Mouse (Mus musculus): ENCODE measurements around the gene Olfr750.

The Olfr750 gene

GRCm38 (mm10) chr14:51088166-51088969, 14.1 kb upstream of the Olfr750 start:
- DNase-seq (ENCODE audit: low spot score), result peak; percentile 77

DNA sequence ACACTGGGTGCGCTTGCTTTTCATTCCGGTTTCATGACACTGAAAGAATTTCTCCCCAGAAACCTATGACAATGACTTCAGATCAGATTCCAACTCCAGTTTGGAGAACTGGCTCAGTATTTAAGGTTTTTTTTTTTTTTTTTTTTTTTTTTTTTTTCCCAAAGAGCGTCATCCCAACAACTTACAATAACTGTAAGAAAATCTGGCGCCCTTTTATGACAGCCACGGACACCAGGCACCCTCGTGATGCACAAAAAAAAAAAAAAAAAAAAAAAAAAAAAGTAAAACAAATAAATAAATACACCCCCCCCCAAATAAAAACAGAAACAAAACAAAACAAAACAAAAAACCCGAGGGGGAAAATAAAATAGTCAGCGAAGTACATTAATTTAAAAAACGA, 13.5 kb upstream of the Olfr750 start:
- peak; percentile 38 for DNase-seq (ENCODE audit: low spot score)

DNA sequence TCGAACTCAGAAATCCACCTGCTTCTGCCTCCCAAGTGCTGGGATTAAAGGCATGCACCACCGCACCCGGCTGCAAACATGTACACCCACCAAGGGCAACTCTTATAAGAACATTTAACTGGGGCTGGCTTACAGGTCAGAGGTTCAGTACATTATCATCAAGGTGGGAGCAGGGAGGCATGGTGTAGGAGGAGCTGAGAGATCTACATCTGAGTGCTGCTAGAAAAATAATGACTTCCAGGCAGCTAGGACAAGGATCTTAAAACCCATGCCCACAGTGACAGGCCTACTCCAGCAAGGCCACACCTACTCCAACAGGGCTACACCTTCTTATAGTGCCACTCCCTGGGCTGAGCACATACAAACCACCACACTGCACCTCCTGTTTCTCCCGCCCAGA, 11.7 kb upstream of the Olfr750 start:
- no peak for DNase-seq (ENCODE audit: low spot score)

DNA sequence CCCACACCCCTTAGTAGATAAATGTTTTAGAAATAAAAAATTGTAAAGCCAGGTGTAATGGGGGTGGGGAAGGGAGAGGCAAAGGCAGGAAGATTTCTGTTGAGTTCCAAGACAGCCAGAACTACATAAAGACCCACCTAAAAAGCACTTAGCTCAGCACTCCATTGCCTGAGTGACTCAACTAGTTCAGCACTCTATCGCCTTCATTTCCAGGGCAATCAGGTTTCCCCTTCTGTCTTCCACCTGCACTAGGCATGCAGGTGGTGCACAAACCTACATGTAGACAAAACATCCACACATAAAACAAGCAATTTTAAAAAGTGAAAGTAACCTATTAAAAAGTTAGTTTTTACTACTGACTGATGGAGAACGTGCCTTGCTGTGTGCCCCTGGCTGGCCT, 10.9 kb upstream of the Olfr750 start:
- no peak for DNase-seq (ENCODE audit: low spot score)

DNA sequence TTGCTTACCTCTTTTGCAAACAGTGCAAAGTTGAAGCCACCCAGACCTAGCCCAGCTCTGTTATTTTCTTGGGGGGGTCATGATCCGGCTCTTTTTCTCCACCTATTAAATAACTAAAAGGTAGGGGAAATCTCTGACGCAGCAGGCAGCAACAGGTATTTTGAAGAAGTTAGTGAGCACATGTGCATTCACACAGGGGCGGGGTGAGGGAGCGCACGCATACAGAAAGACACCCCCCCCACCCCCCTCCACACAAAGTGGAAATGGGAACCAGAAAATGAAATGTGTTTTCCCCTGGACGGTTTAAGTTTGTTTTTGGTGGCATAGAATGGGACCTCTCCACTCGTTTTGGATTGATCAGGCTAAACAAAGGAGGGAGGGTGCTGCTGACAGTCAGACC, 9.6 kb upstream of the Olfr750 start:
- DNase-seq (ENCODE audit: low spot score), result no peak

GRCm38 (mm10) chr14:51082599-51083581, 8.7 kb upstream of the Olfr750 start:
- peak; percentile 60 for DNase-seq (ENCODE audit: low spot score)

- no peak for DNase-seq (ENCODE audit: low spot score)
Measured at GRCm38 (mm10) chr14:51081035-51081434, 6.8 kb upstream of the Olfr750 start.

DNA sequence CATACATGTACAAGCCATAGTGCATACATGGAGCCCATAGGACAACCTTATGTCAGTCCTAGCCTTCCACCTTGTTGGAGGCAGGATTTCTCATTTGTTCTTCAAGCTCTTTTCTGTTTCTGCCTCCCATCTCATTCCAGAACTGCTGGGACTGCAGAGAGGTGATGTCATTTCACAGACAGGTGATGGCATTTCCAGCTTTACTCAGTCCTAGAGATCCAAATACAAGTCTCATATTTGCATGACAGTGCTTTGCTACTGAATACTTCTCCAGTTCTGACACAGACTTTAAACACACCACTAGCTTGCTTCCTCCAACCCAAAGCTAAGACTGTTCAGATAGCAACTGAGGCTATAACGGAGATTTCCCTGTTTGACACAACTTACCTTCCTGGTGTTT, 4.9 kb upstream of the Olfr750 start:
- DNase-seq (ENCODE audit: low spot score), result no peak

DNA sequence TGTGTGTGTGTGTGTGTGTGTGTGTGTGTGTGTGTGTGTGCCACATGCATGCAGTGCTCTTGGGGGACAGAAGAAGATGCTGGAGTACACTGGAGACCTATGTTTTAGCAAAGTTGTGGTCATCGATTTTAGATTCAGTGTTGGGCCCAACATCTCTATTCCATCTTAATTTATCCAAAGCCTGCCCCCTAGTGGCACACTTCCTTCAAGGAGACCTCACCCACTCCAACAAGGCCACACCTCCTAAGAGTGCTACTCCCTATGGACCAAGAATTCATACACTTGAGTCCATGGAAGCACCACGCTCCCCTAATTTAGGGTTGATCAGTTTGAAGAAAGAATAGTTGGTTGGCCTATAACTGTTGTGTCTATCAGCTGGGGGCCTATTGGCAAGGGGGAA, 4.6 kb downstream of the Olfr750 start:
- DNase-seq (ENCODE audit: low spot score), result no peak

- no peak for DNase-seq (ENCODE audit: low spot score)
Measured at GRCm38 (mm10) chr14:51068956-51069355, 5.3 kb downstream of the Olfr750 start.

- DNase-seq (ENCODE audit: low spot score), result no peak
Measured at GRCm38 (mm10) chr14:51060761-51061160, 13.5 kb downstream of the Olfr750 start.

- DNase-seq (ENCODE audit: low spot score), result no peak
Measured at GRCm38 (mm10) chr14:51057401-51057831, 16.8 kb downstream of the Olfr750 start, which contains the start of gene Rnase12. Gene Rnase12 (minus strand): TSS chr14:51057661.

- no peak for DNase-seq (ENCODE audit: low spot score)
Measured at GRCm38 (mm10) chr14:51054243-51055237, 19.7 kb downstream of the Olfr750 start.

DNA sequence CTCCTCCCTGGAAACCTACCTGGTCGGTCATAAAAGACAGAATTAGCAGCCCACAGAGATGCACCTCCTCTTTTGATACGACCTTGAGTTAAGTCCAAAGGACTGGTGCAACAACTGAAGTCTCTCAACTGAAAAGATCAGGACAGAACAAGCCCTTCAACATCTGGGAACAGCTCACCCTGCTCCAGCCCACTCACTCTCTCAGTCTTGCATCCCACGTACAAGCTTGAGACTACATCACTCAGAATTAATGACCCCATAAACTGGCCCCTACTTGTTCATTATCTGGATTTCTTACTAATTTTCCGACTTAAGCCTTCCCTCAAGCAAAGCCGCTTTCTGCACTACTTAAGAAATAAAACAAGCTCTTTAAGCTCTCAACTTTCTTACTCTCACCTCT, 21.1 kb downstream of the Olfr750 start:
- DNase-seq (ENCODE audit: low spot score), result no peak

GRCm38 (mm10) chr14:51051941-51052340, 22.3 kb downstream of the Olfr750 start:
- DNase-seq (ENCODE audit: low spot score), result no peak

- DNase-seq (ENCODE audit: low spot score), result no peak
Measured at GRCm38 (mm10) chr14:51050063-51050462, 24.2 kb downstream of the Olfr750 start, which contains the start of gene Rnase11. Gene Rnase11 (minus strand): TSS chr14:51050163.

- no peak for DNase-seq (ENCODE audit: low spot score)
Measured at GRCm38 (mm10) chr14:51047846-51048245, 26.4 kb downstream of the Olfr750 start.

- no peak for DNase-seq (ENCODE audit: low spot score)
Measured at GRCm38 (mm10) chr14:51041769-51042168, 32.5 kb downstream of the Olfr750 start, which contains the start of gene Rnase9. Gene Rnase9 (minus strand): TSS chr14:51041869.

- no peak for DNase-seq (ENCODE audit: low spot score)
Measured at GRCm38 (mm10) chr14:51036214-51036613, 38.0 kb downstream of the Olfr750 start.

DNA sequence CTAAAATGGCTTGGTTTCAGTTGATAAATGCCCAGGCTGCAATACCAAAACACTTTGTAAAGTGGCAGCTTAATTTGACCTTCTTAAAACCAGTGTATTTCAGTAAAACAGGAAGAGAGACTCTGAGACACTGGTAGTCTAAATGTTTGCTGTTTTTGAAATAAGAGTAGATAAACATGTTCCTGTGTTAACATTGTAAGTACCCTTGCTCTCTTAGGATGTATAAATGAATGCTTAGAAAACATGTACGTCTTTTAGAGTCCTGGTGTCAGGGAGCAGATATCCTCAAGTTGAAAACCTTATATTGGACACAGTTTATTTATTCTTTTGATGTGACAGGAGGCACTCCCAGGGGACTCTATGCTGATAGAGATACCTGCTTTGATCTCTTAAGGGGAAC, 39.0 kb downstream of the Olfr750 start:
- DNase-seq (ENCODE audit: low spot score), result no peak

- DNase-seq (ENCODE audit: low spot score), result no peak
Measured at GRCm38 (mm10) chr14:51027387-51028155, 46.7 kb downstream of the Olfr750 start.

Measured in MN1 (cell line).